Mouse (Mus musculus): ENCODE measurements around the gene Gli1. TPM values are rescaled to one million over a fixed set of nuclear protein-coding genes. Genes with fewer than 3 reads are reported as not detected.

Gene Gli1
- total and polyA plus RNA-seq, 3 experiments: 0.10 to 0.42 TPM; not detected in 1

GRCm38 (mm10) chr10:127353909-127354895 lies 12.4 kb upstream of the Gli1 start, which contains the start of gene Inhbe:
Inhbe (minus strand) TSS chr10:127354411.
- peak within 1 kb of the TSS in 1 of 3 experiments; percentile 15 for H3K4me3 ChIP-seq (replicated peaks in 1 of 3; ENCODE audit: low read depth in 2 of 3, low read length in 2 of 3, poor library complexity in 1 of 3)
- H3K27ac ChIP-seq (ENCODE audit: insufficient read depth, low read depth): no peak within 1 kb of the TSS
- peaks cover 20 to 44% of the 10 kb centered on the region in 2 experiments for H3K36me3 ChIP-seq (replicated peaks in 1 of 2; ENCODE audit: control insufficient read depth in 1 of 2, insufficient read depth in 1 of 2, low read length in 1 of 2)
- 0 out of 2 replicates have a peak within 1 kb of the TSS, but pooled peaks have one; percentile 47 for H3K4me2 ChIP-seq (ENCODE audit: insufficient read depth, low read depth, poor library complexity, severe bottlenecking)
- dilution Hi-C loops (cut with MboI; ENCODE audit: extremely low pct_ligation_motif_present, extremely low pct_unique_long_range_greater_than_20kb, low sequenced_read_pairs) (no loop called here), in situ Hi-C loops (cut with MboI; ENCODE audit: low pct_ligation_motif_present, low pct_unique_long_range_greater_than_20kb, low sequenced_read_pairs) (no loop called here)
- peak within 1 kb of the TSS; percentile 95; the same call in 1 of the 2 replicates for H3K9ac ChIP-seq (ENCODE audit: insufficient read depth, low read depth)
- TF ChIP-seq ZNF384 (IDR thresholded peaks at IDR 0.05; ENCODE audit: low read depth, low read length): no peak
- peak; percentile 51; the same call in 1 of the 2 replicates for TF ChIP-seq MEF2A (IDR thresholded peaks at IDR 0.05; ENCODE audit: borderline replicate concordance, low read depth, low read length)
- no peak for TF ChIP-seq ZKSCAN1 (IDR thresholded peaks at IDR 0.05; ENCODE audit: borderline replicate concordance, low read depth, low read length)
- no peak for TF ChIP-seq NRF1 (IDR thresholded peaks at IDR 0.05; ENCODE audit: low read depth, low read length)
- TF ChIP-seq TBP (conservative IDR thresholded peaks at IDR 0.05; ENCODE audit: low read depth, low read length): no peak
- TF ChIP-seq MAX (IDR thresholded peaks at IDR 0.05; ENCODE audit: low read length): no peak
- peak; percentile 31 for TF ChIP-seq RAD21 (IDR thresholded peaks at IDR 0.05; ENCODE audit: low read depth, low read length)
- TF ChIP-seq CTCF (conservative IDR thresholded peaks at IDR 0.05 in 1 of 2, IDR thresholded peaks at IDR 0.05 in 1 of 2; ENCODE audit: low read depth in 2 of 2, low read length in 2 of 2): peak in 1 of 2 experiments; percentile 47; a peak in 2 of 4 replicates
- TF ChIP-seq JUND (conservative IDR thresholded peaks at IDR 0.05; ENCODE audit: low read depth, low read length): no peak
- TF ChIP-seq ZMIZ1 (IDR thresholded peaks at IDR 0.05; ENCODE audit: low read depth, low read length): no peak
- no peak for TF ChIP-seq SIN3A (IDR thresholded peaks at IDR 0.05; ENCODE audit: low read length)
- no peak for TF ChIP-seq E2F4 (IDR thresholded peaks at IDR 0.05; ENCODE audit: insufficient replicate concordance, low read depth, low read length)
- no peak for TF ChIP-seq GABPA (IDR thresholded peaks at IDR 0.05; ENCODE audit: insufficient replicate concordance, low read depth, low read length)
- no peak for TF ChIP-seq CHD1 (IDR thresholded peaks at IDR 0.05; ENCODE audit: low read depth, low read length)
- TF ChIP-seq IRF4 (IDR thresholded peaks at IDR 0.05; ENCODE audit: low read depth, low read length): no peak
- peak; percentile 32; the same call in 1 of the 2 replicates for TF ChIP-seq SMC3 (IDR thresholded peaks at IDR 0.05; ENCODE audit: low read depth, low read length)
- no peak for TF ChIP-seq JUN (IDR thresholded peaks at IDR 0.05; ENCODE audit: insufficient read depth, low read depth, low read length)
- TF ChIP-seq ZC3H11A (IDR thresholded peaks at IDR 0.05; ENCODE audit: low read depth, low read length): no peak
- no peak for TF ChIP-seq CHD2 (IDR thresholded peaks at IDR 0.05; ENCODE audit: low read length)
- TF ChIP-seq NELFE (IDR thresholded peaks at IDR 0.05; ENCODE audit: low read depth, low read length): no peak
- TF ChIP-seq MAFK (IDR thresholded peaks at IDR 0.05; ENCODE audit: insufficient replicate concordance, low read length): no peak
- no peak for TF ChIP-seq TCF12 (IDR thresholded peaks at IDR 0.05; ENCODE audit: low read depth, low read length)
- no peak for TF ChIP-seq POLR2A (IDR thresholded peaks at IDR 0.05; ENCODE audit: low read depth, low read length)
- TF ChIP-seq MAZ (IDR thresholded peaks at IDR 0.05; ENCODE audit: low read depth, low read length): no peak
- no peak for TF ChIP-seq USF1 (IDR thresholded peaks at IDR 0.05; ENCODE audit: low read depth, low read length)
- TF ChIP-seq MXI1 (IDR thresholded peaks at IDR 0.05; ENCODE audit: low read depth, low read length): no peak
- no peaks in the 10 kb centered on the region for H3K79me2 ChIP-seq (replicated peaks; ENCODE audit: control insufficient read depth, extremely low read depth, insufficient read depth, poor library complexity, severe bottlenecking)
- no peak for DNase-seq (ENCODE audit: extremely low read depth)
- no peaks in the 10 kb centered on the region for H3K27me3 ChIP-seq (replicated peaks)
- H3K4me1 ChIP-seq (ENCODE audit: control insufficient read depth in 1 of 2, insufficient read depth in 2 of 2): peaks cover 21 to 45% of the 10 kb centered on the region in 2 experiments
- no peaks in the 10 kb centered on the region for H3K9me3 ChIP-seq (replicated peaks; ENCODE audit: low read length)
